Mouse (Mus musculus) liver, embryonic 16.5 days (tissue): ENCODE data around the gene Rab4b. TPM values are rescaled to one million over a fixed set of nuclear protein-coding genes. Genes with fewer than 3 reads are reported as not detected.

Source experiments
- ATAC-seq: fragments of 200-750 bp; cut with Nextera tagmentation; 2 replicates; pipeline ENCODE4 v1.8.0; 2017; ENCODE audit warnings: low read depth, mild to moderate bottlenecking, moderate number of reproducible peaks, moderate library complexity
- H3K27ac ChIP-seq: fragments of 300-500 bp; sonication (generic); 2 replicates; pipeline ENCODE4 v1.5.1; 2014; ENCODE audit warnings: mild to moderate bottlenecking, low read length
- H3K27me3 ChIP-seq: fragments of 300-500 bp; sonication (generic); 2 replicates; pipeline ENCODE4 v1.6.1; 2014; ENCODE audit warnings: low read depth, low read length, mixed read lengths; ENCODE audit not compliant: control insufficient read depth, insufficient read depth
- H3K36me3 ChIP-seq: fragments of 300-500 bp; sonication (generic); 2 replicates; pipeline ENCODE4 v1.6.1; 2014; ENCODE audit warnings: mild to moderate bottlenecking; ENCODE audit not compliant: control insufficient read depth, insufficient read depth
- H3K4me1 ChIP-seq: fragments of 300-500 bp; sonication (generic); 2 replicates; pipeline ENCODE4 v1.6.1; 2014; ENCODE audit warnings: low read depth, low read length, mixed read lengths; ENCODE audit not compliant: control insufficient read depth
- H3K4me2 ChIP-seq: fragments of 300-500 bp; sonication (generic); 2 replicates; pipeline ENCODE4 v1.6.1; 2014; ENCODE audit warnings: low read depth, low read length, mixed read lengths
- H3K4me3 ChIP-seq: fragments of 300-500 bp; sonication (generic); 2 replicates; pipeline ENCODE4 v1.5.1; 2014; ENCODE audit warnings: low read depth, mild to moderate bottlenecking, low read length
- H3K9ac ChIP-seq: fragments of 300-500 bp; sonication (generic); 2 replicates; pipeline ENCODE4 v1.6.1; 2014; ENCODE audit warnings: low read depth, low read length
- H3K9me3 ChIP-seq: fragments of 300-500 bp; sonication (generic); replicated peaks from 2 replicates; pipeline ENCODE4 v1.6.1; 2016; ENCODE audit warnings: low read length; ENCODE audit not compliant: control insufficient read depth
- WGBS: fragments of 180-500 bp; shearing (Covaris S2); extraction: QIAGEN DNeasy Blood & Tissue Kit; methylation state at CpG from one replicate; pipeline ENCODE4 v1.1.7; 2014; ENCODE audit not compliant: insufficient replicate concordance; 5-methylcytosine and 5-hydroxymethylcytosine counted together
- polyA plus RNA-seq: library from polyadenylated mRNA; unstranded; fragments of >200 nt; fragmentation: Nextera tagmentation; extraction: Ambion mirVana; gene quantifications from 2 replicates; pipeline ENCODE4 v1.2.1, GENCODE M21; 2015

Rab4b gene
- polyA plus RNA-seq, 1 experiment from 2014 or later, result 22.3 TPM

DNA sequence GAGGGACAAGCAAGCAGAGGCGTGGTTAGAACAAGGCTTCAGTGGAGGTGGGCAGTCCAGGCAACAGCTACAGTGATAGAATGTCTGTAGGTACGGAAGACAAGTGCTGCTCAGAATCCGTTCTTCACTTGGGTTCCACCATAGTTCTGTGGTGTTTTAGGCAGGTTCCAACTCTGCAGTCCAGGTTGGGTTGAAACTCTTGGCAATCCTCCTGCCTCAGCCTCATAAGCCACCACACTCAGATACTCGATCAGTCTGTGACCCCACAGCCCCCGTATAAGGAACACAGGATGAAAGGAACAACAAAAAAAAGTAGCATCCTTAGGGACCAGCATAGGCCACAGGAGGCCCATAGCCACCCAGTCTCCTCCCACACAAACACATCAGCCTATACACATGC lies 13.7 kb upstream of the Rab4b start:
- Histone ChIP-seq H3K4me3 (no peak overlapping the region), H3K9me3 (no peaks in the 10 kb centered on the region), H3K4me2 (no peak overlapping the region), H3K4me1 (peaks cover 17% of the 10 kb centered on the region), H3K9ac (no peak overlapping the region), H3K27me3 (no peaks in the 10 kb centered on the region), H3K27ac (no peak overlapping the region), H3K36me3 (peaks cover 53% of the 10 kb centered on the region)
- 84% methylated on average over 5 of the region's 5 CpGs for WGBS
- ATAC-seq, result no peak

DNA sequence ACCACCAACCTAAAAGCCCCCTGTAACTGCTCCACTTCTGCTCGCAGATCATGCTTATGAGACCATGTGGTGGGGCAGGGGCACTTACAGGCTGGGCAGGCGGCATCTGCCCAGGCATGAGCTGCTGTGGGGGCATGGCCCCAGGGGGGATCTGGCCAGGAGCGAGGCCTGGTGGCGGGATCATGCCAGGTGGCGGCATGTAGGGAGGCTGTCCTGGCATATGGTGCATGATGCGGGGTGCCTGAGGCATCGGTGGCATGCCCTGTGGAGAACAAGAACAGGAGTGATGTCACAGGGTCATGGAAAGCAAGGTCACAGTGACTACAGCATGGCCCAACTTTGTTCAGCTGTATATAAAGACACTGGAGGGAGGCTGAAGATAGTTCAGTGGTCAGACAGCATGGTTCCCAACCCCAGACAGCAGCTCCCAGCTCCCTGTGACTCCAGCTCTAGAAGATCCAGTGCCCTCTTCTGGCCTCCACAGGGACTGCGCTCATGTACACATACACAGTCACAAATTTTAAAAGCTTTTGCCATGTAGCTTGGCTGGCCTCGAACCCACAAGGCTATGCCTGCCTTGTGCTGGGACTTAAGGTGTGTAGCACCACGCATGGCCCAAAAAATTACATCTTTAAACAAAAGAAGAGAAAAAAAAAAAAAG lies 10.7 kb upstream of the Rab4b start:
- no peak overlapping the region for H3K9ac ChIP-seq
- no peak overlapping the region for H3K4me3 ChIP-seq
- ATAC-seq, result no peak
- H3K27ac ChIP-seq, result no peak overlapping the region
- H3K27me3 ChIP-seq, result no peaks in the 10 kb centered on the region
- H3K4me2 ChIP-seq, result no peak overlapping the region
- peaks cover 75% of the 10 kb centered on the region for H3K36me3 ChIP-seq
- 86% methylated on average over 10 of the region's 10 CpGs for WGBS
- no peaks in the 10 kb centered on the region for H3K9me3 ChIP-seq
- peaks cover under 1% of the 10 kb centered on the region for H3K4me1 ChIP-seq

DNA sequence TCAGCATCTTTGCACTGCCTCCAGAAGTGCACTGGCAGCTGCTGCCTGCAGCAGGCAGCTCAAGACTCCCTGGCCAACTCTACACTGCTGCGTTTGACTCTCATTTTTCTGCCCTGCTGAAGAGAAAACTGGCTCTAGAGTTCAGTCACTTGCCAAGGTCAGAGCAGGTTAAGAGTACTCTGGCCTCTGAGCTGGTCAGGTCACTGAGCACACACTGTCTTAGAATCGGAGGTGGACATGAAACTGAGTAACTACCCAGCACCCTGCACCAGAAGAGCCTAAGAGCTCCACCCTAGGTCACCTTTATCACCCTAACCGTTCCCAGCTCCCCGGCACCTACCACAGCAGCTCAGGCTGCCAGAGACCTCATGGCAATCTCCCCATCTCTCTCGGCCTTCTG lies 7.3 kb upstream of the Rab4b start:
- H3K9ac ChIP-seq, result no peak overlapping the region
- no peak overlapping the region for H3K4me3 ChIP-seq
- no peak overlapping the region for H3K4me2 ChIP-seq
- H3K4me1 ChIP-seq, result no peaks in the 10 kb centered on the region
- ATAC-seq, result no peak
- no peaks in the 10 kb centered on the region for H3K9me3 ChIP-seq
- no peaks in the 10 kb centered on the region for H3K27me3 ChIP-seq
- no peak overlapping the region for H3K27ac ChIP-seq
- WGBS, result 73% methylated on average over 5 of the region's 5 CpGs
- H3K36me3 ChIP-seq, result peaks cover 53% of the 10 kb centered on the region

DNA sequence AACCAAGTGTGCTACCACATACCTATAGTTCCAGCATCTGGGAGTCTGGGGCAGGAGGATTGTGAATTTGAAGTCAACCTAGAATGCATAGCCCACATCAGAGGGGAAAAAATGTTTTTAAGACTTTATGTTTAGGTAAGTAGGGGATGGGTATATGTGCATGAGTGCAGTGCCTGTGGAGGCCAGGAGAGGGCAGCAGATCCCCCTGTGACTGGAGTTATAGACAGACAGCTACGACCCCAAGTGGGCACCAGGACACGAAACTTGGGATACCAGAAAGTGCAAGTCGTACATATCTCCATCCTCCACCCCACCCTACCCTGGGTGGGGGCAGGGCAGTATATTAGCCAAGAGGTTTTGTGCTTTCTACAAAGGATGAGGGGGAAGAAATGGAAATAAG lies 6.3 kb upstream of the Rab4b start:
- 42% methylated on average over 3 of the region's 3 CpGs for WGBS
- Histone ChIP-seq H3K9me3 (no peaks in the 10 kb centered on the region), H3K27ac (no peak overlapping the region), H3K36me3 (peaks cover 44% of the 10 kb centered on the region), H3K27me3 (no peaks in the 10 kb centered on the region), H3K9ac (no peak overlapping the region), H3K4me1 (peaks cover 4% of the 10 kb centered on the region), H3K4me2 (no peak overlapping the region), H3K4me3 (no peak overlapping the region)
- ATAC-seq, result no peak

DNA sequence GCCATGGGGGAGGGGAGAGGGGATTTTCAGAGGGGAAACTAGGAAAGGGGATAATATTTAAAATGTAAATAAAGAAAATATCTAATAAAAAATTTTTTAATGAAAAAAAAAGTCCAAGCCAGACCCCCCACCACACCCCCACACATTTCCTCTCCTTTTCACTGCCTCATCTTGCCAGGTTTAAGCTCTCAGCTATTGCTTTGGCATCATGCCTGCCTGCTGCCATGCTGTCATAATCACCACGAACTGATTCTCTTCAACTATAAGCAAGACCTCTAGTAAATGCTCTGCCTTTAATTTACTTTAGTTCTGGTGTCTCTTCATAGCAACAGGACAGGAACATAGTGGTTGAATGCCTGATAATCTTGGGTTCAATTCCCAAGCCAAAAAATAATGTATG lies 3.8 kb upstream of the Rab4b start:
- H3K36me3 ChIP-seq, result peaks cover 23% of the 10 kb centered on the region
- no peak overlapping the region for H3K4me2 ChIP-seq
- WGBS, result 53% methylated on average over 1 of the region's 1 CpGs
- H3K4me3 ChIP-seq, result no peak overlapping the region
- no peak overlapping the region for H3K27ac ChIP-seq
- ATAC-seq, result no peak
- H3K9me3 ChIP-seq, result no peaks in the 10 kb centered on the region
- no peak overlapping the region for H3K9ac ChIP-seq
- no peaks in the 10 kb centered on the region for H3K27me3 ChIP-seq
- peaks cover 19% of the 10 kb centered on the region for H3K4me1 ChIP-seq

DNA sequence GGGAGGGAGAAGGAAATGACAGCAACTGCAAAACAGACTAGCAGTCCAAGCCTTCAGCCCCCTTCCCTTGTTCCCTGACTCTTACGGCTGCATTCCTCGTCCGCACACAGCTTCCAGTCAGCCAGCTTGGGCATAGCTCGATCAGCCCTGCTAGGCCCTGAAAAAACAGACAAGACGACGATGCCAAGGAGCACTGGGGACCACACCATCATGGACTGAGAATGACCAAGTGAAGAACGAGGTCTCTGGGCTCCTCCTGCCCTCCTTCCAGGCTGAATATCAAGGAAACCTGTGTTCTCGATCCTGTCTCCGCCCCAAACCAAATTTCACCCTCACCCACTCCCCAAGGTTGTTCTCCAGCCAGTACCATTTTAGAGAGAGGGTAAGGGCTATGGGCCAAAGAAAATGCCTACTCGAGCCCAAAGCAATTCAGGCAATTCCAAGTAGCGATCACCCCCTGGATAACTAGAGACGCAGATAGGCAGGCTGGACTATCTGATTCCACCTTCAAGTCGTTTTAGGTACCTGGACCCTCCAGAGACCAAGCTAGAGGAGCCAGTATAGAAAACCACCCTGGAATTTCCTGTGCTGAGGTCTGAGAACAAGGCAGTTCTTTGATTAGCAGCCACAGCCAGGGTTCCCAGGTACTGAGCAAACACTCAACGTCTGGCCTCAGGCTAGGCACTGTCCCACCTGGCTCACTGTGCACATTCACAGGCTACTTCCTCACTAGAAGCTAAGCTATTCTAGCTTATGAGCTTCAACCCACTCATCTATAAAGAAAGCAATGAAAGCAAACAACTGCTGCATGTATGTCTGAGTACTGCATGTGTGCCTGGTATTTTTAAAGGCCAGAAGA lies 2.4 kb upstream of the Rab4b start, which contains the start of the genes Gm21983 and Mia:
Gene Gm21983 (minus strand): TSS at position 250 of the 859 bp plus-strand sequence.
Gene Mia (minus strand): TSS at position 321 of the 859 bp plus-strand sequence.
- no peaks in the 10 kb centered on the region for H3K9me3 ChIP-seq
- ATAC-seq, result no peak
- no peak within 1 kb of the TSS for H3K4me2 ChIP-seq
- no peak within 1 kb of the TSS for H3K27ac ChIP-seq
- H3K9ac ChIP-seq, result no peak within 1 kb of the TSS
- H3K4me3 ChIP-seq, result no peak within 1 kb of the TSS
- H3K36me3 ChIP-seq, result peaks cover 14% of the 10 kb centered on the region
- H3K4me1 ChIP-seq, result peaks cover 19% of the 10 kb centered on the region
- 62% methylated on average over 14 of the region's 14 CpGs for WGBS
- no peaks in the 10 kb centered on the region for H3K27me3 ChIP-seq

DNA sequence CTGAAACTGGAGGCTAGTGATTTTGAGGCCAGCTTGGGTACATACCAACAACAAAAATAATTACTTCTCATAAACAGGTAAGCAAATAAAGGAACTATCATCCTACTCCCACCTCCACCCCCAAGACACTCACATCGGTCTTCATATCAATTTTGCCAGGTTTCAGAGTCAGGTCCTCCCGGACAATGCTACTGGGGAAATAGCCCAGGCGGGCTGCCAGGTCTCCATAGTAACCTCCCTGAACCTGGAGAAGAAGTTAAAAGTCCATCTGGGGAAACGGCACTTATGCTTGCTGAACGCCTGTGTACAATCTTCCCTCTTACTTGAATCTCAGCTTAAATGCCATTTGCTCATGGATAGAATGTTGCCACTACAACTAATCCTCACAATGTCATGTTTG lies 1.3 kb upstream of the Rab4b start:
- H3K9me3 ChIP-seq, result no peaks in the 10 kb centered on the region
- H3K9ac ChIP-seq, result no peak overlapping the region
- peaks cover 19% of the 10 kb centered on the region for H3K4me1 ChIP-seq
- peaks cover 4% of the 10 kb centered on the region for H3K36me3 ChIP-seq
- WGBS, result 55% methylated on average over 5 of the region's 5 CpGs
- H3K4me3 ChIP-seq, result no peak overlapping the region
- no peaks in the 10 kb centered on the region for H3K27me3 ChIP-seq
- no peak for ATAC-seq
- H3K27ac ChIP-seq, result peak overlapping the region; percentile 27; the same call in 1 of the 2 replicates
- H3K4me2 ChIP-seq, result no peak overlapping the region

DNA sequence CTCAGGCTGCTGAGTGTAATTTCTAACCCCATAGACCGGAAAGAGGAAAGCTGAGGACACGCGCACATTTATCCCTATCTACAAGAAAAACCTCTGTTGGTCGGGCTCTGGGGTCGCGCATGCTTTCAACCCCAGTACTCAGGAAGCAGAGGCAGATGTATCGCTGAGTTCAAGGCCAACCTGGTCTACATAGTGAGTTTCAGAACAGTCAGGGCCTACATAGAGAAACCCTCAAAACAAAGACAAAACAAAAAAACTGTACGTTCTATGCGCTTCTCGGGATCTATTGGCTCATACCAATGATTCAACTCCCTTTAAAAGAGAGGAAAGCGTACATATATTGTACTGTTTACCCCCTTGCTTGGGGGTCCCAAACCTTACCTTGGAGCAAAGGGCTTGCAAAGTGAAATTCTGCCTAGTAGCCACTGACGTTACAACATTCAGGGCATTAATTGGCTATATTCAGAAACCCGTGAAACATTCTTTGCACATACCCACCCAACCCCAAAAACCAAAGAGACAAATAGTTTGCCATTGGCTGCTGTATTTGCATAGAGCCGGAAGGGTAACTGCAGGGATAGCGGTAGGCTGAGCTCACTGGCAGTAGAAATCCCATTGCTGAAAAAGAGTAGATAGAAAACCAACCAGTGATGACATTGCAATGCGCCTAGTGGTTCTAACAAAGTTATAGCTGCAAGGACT lies 672 bp upstream of the Rab4b start:
- no peak for ATAC-seq
- Histone ChIP-seq H3K4me1 (peaks cover 19% of the 10 kb centered on the region), H3K9me3 (no peaks in the 10 kb centered on the region), H3K27me3 (no peaks in the 10 kb centered on the region), H3K4me2 (peak overlapping the region; percentile 77), H3K9ac (peak overlapping the region; percentile 46), H3K4me3 (peak overlapping the region; percentile 89), H3K36me3 (no peaks in the 10 kb centered on the region), H3K27ac (peak overlapping the region; percentile 27; the same call in 1 of the 2 replicates)
- 45% methylated on average over 16 of the region's 16 CpGs for WGBS
